Mouse (Mus musculus) CD4-positive, CD25-positive, alpha-beta regulatory T cell, adult 9 weeks (primary cell): ENCODE results near the gene Klre1. TPM values are rescaled to one million over a fixed set of nuclear protein-coding genes. Genes with fewer than 3 reads are reported as not detected.

ENCODE experiments used
- polyA plus RNA-seq: library from polyadenylated mRNA; unstranded; fragments of 100-300 nt; shearing (Covaris generic); gene quantifications from one replicate; pipeline ENCODE4 v1.2.1, GENCODE M21; 2017

Klre1 gene
- polyA plus RNA-seq, result 0.43 TPM

GRCm38 (mm10) chr6:129577605-129578004 is at the start of gene Klre1:
Klre1 (plus strand) TSS chr6:129577905.

GRCm38 (mm10) chr6:129532942-129533860 is 44.5 kb upstream of the Klre1 start, which contains the start of gene Gabarapl1:
Gabarapl1 (plus strand) TSS chr6:129533160.

GRCm38 (mm10) chr6:129591508-129591907 is 13.8 kb downstream of the Klre1 start, which contains the start of gene Klrd1:
Klrd1 (plus strand) TSS chr6:129591782.

GRCm38 (mm10) chr6:129623735-129624134 is 46.0 kb downstream of the Klre1 start, which contains the start of gene Klrk1:
Klrk1 (minus strand) TSS chr6:129623864.

Other genes starting within 250 kb of the Klre1 start
- gene 4922502D21Rik, start 246.1 kb upstream of the Klre1 start, polyA plus RNA-seq, result not detected
- gene Clec12a, start 235.2 kb upstream of the Klre1 start, polyA plus RNA-seq, result 0.25 TPM
- not detected for gene Clec12b, start 192.0 kb upstream of the Klre1 start, polyA plus RNA-seq
- gene Clec1b, start 180.6 kb upstream of the Klre1 start, polyA plus RNA-seq, result 1.1 TPM
- not detected for gene Clec9a, start 169.0 kb upstream of the Klre1 start, polyA plus RNA-seq
- gene Clec1a, start 125.9 kb upstream of the Klre1 start, polyA plus RNA-seq, result not detected
- 0.79 TPM for gene Olr1, start 70.7 kb upstream of the Klre1 start, polyA plus RNA-seq
- gene Tmem52b, start 65.3 kb upstream of the Klre1 start, polyA plus RNA-seq, result not detected
- 21.1 TPM for gene Gabarapl1, start 44.7 kb upstream of the Klre1 start, polyA plus RNA-seq
- 6.3 TPM for gene Klrd1, start 13.9 kb downstream of the Klre1 start, polyA plus RNA-seq
- gene Klrk1, start 46.0 kb downstream of the Klre1 start, polyA plus RNA-seq, result 2.4 TPM
- not detected for gene Klrc3, start 65.4 kb downstream of the Klre1 start, polyA plus RNA-seq
- gene Klrc2, start 82.8 kb downstream of the Klre1 start, polyA plus RNA-seq, result 0.42 TPM
- gene Klrc1, start 101.1 kb downstream of the Klre1 start, polyA plus RNA-seq, result 1.7 TPM
- gene Klri1, start 139.2 kb downstream of the Klre1 start, polyA plus RNA-seq, result not detected
- 0.07 TPM for gene Klri2, start 162.6 kb downstream of the Klre1 start, polyA plus RNA-seq
- not detected for gene Gm156, start 206.4 kb downstream of the Klre1 start, polyA plus RNA-seq